Mouse (Mus musculus) thymus, adult 2 months (tissue): ENCODE data around the gene Foxj1.
A peak's percentile ranks its signal among the peaks of the same experiment; 100 is the strongest.

Experiments used
- CTCF ChIP-seq: fragments of 200-500 bp; IDR thresholded peaks from 2 replicates; pipeline ENCODE4 v1.5.1; 2012; ENCODE audit warnings: mild to moderate bottlenecking, control low read depth, low read length, moderate library complexity, borderline replicate concordance; ENCODE audit not compliant: control insufficient read depth, poor library complexity, insufficient read depth; ENCODE audit errors: extremely low read depth
- POLR2A ChIP-seq: fragments of 200-500 bp; IDR thresholded peaks from 2 replicates; pipeline ENCODE4 v1.6.1; 2012; ENCODE audit warnings: mild to moderate bottlenecking, low read length, control low read depth, moderate library complexity; ENCODE audit not compliant: control insufficient read depth, poor library complexity, insufficient read depth; ENCODE audit errors: extremely low read depth

GRCm38 (mm10) chr11:116335244-116336036, at the start of gene Foxj1:
- TF ChIP-seq CTCF: peak; percentile 58; the same call in 1 of the 2 replicates
- TF ChIP-seq POLR2A: no peak
